Mouse (Mus musculus): ENCODE measurements around the gene 4930535I16Rik.
"Not testable (repeated sequence)": the region's sequence is repeated elsewhere in the genome, so short reads cannot be mapped to it uniquely, and the experiment has no call there.

The 4930535I16Rik gene

GRCm38 (mm10) chr4:123917548-123918140, at the start of gene 4930535I16Rik:
4930535I16Rik (minus strand) TSS chr4:123918022.
- in situ Hi-C loops (cut with MseI, MboI): no loop called here

- in situ Hi-C loops (cut with MseI, MboI): loop anchor here in 1 of 2 experiments (25.0 kb wide), 1 partner anchor 700 kb away; the partner anchor contains the start of gene Pou3f1
Observed at GRCm38 (mm10) chr4:123962721-123963120, 44.9 kb upstream of the 4930535I16Rik start.

GRCm38 (mm10) chr4:123960955-123961354, 43.1 kb upstream of the 4930535I16Rik start:
- in situ Hi-C loops (cut with MseI, MboI): loop anchor here in 1 of 2 experiments (25.0 kb wide), 1 partner anchor 701 kb away; the partner anchor contains the start of gene Pou3f1

GRCm38 (mm10) chr4:123957891-123958290, 40.1 kb upstream of the 4930535I16Rik start:
- in situ Hi-C loops (cut with MseI, MboI): loop anchor here in 1 of 2 experiments (25.0 kb wide), 1 partner anchor 704 kb away; the partner anchor contains the start of gene Pou3f1

- in situ Hi-C loops (cut with MseI, MboI): loop anchor here in 1 of 2 experiments (25.0 kb wide), 1 partner anchor 705 kb away; the partner anchor contains the start of gene Pou3f1
Observed at GRCm38 (mm10) chr4:123957492-123957808, 39.6 kb upstream of the 4930535I16Rik start.

GRCm38 (mm10) chr4:123956703-123957491, 39.1 kb upstream of the 4930535I16Rik start:
- in situ Hi-C loops (cut with MseI, MboI): loop anchor here in 1 of 2 experiments (25.0 kb wide), 1 partner anchor 705 kb away; the partner anchor contains the start of gene Pou3f1

GRCm38 (mm10) chr4:123952059-123952458, 34.2 kb upstream of the 4930535I16Rik start:
- in situ Hi-C loops (cut with MseI, MboI): loop anchor here in 1 of 2 experiments (25.0 kb wide), 1 partner anchor 710 kb away; the partner anchor contains the start of gene Pou3f1

- in situ Hi-C loops (cut with MseI, MboI): loop anchor here in 1 of 2 experiments (25.0 kb wide), 1 partner anchor 713 kb away; the partner anchor contains the start of gene Pou3f1
Observed at GRCm38 (mm10) chr4:123949649-123950048, 31.8 kb upstream of the 4930535I16Rik start.

GRCm38 (mm10) chr4:123948901-123949300, 31.1 kb upstream of the 4930535I16Rik start:
- in situ Hi-C loops (cut with MseI, MboI): no loop called here

GRCm38 (mm10) chr4:123947149-123947548, 29.3 kb upstream of the 4930535I16Rik start:
- in situ Hi-C loops (cut with MseI, MboI): no loop called here

- in situ Hi-C loops (cut with MseI, MboI): no loop called here
Observed at GRCm38 (mm10) chr4:123946701-123947100, 28.9 kb upstream of the 4930535I16Rik start.

GRCm38 (mm10) chr4:123940878-123941277, 23.1 kb upstream of the 4930535I16Rik start:
- in situ Hi-C loops (cut with MseI, MboI): not testable (repeated sequence)

GRCm38 (mm10) chr4:123939838-123940237, 22.0 kb upstream of the 4930535I16Rik start:
- in situ Hi-C loops (cut with MseI, MboI): loop anchor here in 1 of 2 experiments (10.0 kb wide), 1 partner anchor 735 kb away; no protein-coding TSS in a partner anchor

- in situ Hi-C loops (cut with MseI, MboI): loop anchor here in 1 of 2 experiments (10.0 kb wide), 1 partner anchor 739 kb away; no protein-coding TSS in a partner anchor
Observed at GRCm38 (mm10) chr4:123936059-123936458, 18.2 kb upstream of the 4930535I16Rik start.

GRCm38 (mm10) chr4:123934306-123934705, 16.5 kb upstream of the 4930535I16Rik start:
- in situ Hi-C loops (cut with MseI, MboI): loop anchor here in 1 of 2 experiments (10.0 kb wide), 1 partner anchor 740 kb away; no protein-coding TSS in a partner anchor

GRCm38 (mm10) chr4:123929994-123930393, 12.2 kb upstream of the 4930535I16Rik start:
- in situ Hi-C loops (cut with MseI, MboI): loop anchor here in 1 of 2 experiments (10.0 kb wide), 1 partner anchor 745 kb away; no protein-coding TSS in a partner anchor

GRCm38 (mm10) chr4:123927961-123928360, 10.1 kb upstream of the 4930535I16Rik start:
- in situ Hi-C loops (cut with MseI, MboI): no loop called here

GRCm38 (mm10) chr4:123921055-123921565, 3.3 kb upstream of the 4930535I16Rik start:
- in situ Hi-C loops (cut with MseI, MboI): no loop called here

- in situ Hi-C loops (cut with MseI, MboI): no loop called here
Observed at GRCm38 (mm10) chr4:123918851-123919250, 1.0 kb upstream of the 4930535I16Rik start.

GRCm38 (mm10) chr4:123916748-123917547, 874 bp downstream of the 4930535I16Rik start, which contains the start of gene Rragc:
Rragc (plus strand) TSS chr4:123917446.
- in situ Hi-C loops (cut with MseI, MboI): no loop called here

GRCm38 (mm10) chr4:123912431-123912830, 5.4 kb downstream of the 4930535I16Rik start:
- in situ Hi-C loops (cut with MseI, MboI): no loop called here

Measured in mouse trophoblast stem cell (cell line).